Mouse (Mus musculus) adrenal gland, adult 18-20 months (tissue): Measurements from ENCODE around the gene 4930402H24Rik. TPM values are rescaled to one million over a fixed set of nuclear protein-coding genes. Genes with fewer than 3 reads are reported as not detected.

ENCODE experiments used
- DNase-seq, 2 experiments: peaks; one replicate each; pipeline ENCODE4 v3.0.0; 2021 to 2022; ENCODE audit warnings: low spot score in 2 of 2
- total RNA-seq, 2 experiments: library from RNA; stranded (reverse); gene quantifications; 1 replicate in 1 of 2; 2 replicates in 1 of 2; pipeline ENCODE4 v1.2.3; 2021

Gene 4930402H24Rik
- total RNA-seq, 2 experiments from 2014 or later, result 29.5 to 47.8 TPM

DNA sequence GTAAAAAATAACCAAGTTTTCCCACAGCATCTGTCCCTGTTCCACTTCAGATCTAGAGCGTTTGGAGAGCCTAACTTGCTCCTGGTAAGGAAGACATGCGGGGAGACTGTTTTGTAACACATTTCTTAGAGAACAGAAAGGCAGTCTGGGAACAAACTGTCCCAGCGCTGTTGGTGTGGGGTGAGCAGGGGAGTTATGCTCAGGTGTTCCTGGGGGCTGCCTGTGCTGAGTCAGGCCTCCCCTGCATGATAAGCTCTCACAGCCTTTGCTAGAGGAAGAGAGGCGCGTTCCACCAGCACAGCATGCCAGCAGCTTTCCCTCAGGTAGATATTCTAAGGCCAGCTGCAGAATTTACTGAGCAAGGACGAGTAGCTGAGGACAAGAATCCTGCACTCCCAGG, 168.2 kb downstream of the 4930402H24Rik start:
- DNase-seq, result no peak

GRCm38 (mm10) chr2:130735281-130735680, 170.9 kb downstream of the 4930402H24Rik start:
- no peak for DNase-seq

- no peak for DNase-seq
These were observed 172.8 kb downstream of the 4930402H24Rik start for GRCm38 (mm10) chr2:130733444-130733843.

DNA sequence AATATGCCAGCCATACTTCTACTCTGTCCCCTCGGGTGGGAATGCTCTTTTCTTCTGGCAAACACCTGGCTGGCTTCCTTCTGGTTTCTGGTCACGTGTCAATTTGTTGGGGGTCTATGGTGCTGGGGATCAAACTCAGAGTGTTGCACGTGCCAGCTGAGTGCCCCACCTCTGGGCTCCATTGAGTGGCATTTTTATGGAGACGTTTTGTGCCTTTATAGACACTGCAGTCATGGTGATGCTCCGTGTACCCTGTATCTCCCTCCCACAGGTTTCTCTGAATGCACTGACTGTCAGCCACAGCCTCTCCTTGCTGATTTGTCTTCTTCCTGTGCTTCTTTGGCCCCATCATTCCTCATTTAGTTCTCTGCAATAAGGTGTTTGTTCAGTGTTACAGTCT, 174.4 kb downstream of the 4930402H24Rik start:
- no peak for DNase-seq

DNA sequence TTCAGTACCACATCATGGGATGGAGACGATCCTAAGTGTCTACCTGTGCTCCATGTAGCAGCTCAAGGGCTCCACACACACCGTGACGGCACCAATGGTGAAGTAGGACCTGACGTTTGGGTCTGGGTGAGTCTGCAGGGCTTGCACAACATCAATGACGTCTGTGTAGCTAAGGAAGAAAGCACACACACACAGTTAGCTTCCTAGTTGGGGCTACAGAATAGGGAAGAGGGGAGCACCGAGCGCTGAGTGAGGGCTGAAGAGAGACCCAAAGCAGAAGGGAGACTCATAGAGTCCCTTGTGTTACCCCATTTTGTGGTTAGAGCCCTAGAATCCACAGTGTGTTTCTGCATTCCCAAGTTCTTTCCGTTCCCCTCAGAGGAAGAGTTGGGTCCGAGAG, 175.5 kb downstream of the 4930402H24Rik start:
- DNase-seq, result no peak

DNA sequence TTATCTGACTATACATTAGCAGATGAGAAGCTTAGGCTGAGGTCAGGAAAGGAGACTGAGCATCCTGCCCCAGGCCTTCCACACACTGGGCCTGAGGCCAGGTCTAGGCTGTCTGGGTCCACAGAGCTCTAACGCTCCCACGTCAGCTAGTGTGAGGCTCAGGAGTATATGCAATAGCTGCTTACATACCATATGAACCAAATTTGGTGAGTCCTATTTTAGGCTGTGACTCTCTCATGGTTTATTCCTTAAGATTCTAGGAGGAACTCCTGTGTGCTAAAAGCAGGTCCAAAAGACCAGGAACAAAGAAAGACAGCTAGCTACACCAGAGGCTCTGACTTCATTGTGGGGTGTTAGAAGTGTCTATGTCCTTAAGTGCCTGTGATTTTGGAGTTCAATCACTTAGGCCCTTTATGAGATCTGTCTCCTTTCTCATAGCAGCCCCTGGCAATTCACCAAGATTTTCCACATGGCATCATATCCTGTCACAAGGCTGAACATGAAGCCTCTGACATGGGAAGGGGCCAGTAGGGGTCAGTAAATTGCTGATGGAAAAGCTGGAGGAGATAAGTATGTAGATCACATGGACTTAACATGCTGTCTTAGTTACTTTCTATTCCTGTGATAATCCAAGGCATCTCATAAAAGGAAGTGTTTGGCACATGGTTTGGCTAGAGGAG, 177.2 kb downstream of the 4930402H24Rik start:
- DNase-seq, result no peak

- no peak for DNase-seq
These were observed 178.5 kb downstream of the 4930402H24Rik start for GRCm38 (mm10) chr2:130727752-130728151.

DNA sequence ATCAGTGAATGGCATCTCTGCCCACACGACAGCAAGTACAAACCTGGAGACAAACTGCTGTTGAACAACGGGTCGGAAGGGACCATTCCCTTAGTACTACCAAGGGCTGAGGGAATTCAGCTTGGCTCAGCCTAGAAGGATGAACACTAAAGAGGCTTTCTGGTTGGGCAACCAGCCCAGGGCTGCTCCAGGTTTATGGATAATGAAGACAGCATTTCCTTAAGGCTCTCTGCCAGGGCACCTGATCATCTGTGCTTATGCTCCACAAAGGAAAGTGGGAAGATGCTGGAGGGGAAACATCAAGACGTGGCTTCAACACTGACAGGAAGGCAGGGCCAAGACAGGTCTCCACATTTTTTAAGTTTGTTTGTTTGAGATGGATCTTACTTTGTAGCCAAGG, 181.8 kb downstream of the 4930402H24Rik start:
- no peak for DNase-seq

GRCm38 (mm10) chr2:130717951-130718350, 188.3 kb downstream of the 4930402H24Rik start:
- no peak for DNase-seq

GRCm38 (mm10) chr2:130707057-130707456, 199.1 kb downstream of the 4930402H24Rik start:
- no peak for DNase-seq

DNA sequence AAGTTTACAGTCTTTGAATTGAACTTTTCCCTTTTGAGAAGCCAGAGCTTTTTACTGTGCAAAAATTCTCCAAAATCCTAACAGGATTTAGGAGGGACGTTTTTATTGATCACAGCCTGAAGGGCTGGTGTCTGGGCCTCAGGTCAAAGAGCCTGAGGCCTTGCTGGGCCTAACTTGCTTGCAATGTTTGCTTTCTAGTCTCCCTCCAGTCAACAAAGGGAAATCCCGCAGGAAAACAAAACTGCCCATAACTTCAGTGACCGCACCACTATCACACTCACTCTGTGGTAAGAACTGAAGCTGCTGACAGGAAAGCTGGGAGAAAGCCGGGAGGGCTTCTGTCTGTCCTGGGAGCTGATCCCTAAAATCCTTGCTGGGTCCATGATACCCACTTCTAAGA, 199.6 kb downstream of the 4930402H24Rik start:
- no peak for DNase-seq

DNA sequence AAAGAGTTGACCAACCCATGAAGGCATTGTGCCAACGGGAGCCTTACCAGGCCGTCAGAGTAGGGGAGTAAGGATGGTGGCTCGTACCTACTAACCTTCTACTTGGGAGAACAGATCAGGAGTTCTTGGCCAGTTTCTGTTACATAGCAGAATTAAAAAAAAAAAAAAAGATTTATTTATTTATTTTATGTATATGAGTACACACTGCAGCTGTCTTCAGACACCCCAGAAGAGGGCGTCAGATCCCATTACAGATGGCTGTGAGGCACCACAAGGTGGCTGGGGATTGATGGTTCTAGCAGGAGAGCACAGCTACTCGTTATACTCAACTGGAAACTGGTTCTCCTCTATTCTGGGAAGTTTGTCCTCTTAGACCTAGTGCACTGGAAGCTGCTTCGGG, 201.0 kb downstream of the 4930402H24Rik start:
- no peak for DNase-seq

- no peak for DNase-seq
These were observed 201.9 kb downstream of the 4930402H24Rik start for GRCm38 (mm10) chr2:130704040-130705001.

DNA sequence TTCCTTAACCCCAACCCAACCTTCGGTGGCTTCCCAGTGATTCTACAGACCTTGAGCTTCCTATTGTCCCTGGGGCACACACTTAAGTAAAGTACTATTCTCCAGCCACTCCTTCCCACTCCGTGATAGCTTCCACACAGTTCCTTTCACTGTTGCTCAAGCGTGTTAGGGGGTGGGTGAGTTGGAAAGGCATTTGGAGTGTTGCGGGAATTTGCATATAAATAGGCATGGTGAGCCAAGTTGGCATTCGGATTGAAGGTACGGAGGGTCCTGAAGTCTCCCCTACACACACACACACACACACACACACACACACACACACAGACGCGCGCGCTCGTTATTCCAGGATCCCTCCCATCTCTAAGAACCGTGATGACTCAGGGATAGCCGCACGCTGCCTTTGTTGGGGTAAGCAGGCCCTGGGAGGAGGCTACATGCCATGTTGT, 208.4 kb downstream of the 4930402H24Rik start:
- no peak for DNase-seq

- peak; percentile 69 to 70 for DNase-seq
These were observed 208.9 kb downstream of the 4930402H24Rik start, which contains the start of gene Slc4a11 for GRCm38 (mm10) chr2:130697153-130697810. Gene Slc4a11 (minus strand): TSS chr2:130697519.

DNA sequence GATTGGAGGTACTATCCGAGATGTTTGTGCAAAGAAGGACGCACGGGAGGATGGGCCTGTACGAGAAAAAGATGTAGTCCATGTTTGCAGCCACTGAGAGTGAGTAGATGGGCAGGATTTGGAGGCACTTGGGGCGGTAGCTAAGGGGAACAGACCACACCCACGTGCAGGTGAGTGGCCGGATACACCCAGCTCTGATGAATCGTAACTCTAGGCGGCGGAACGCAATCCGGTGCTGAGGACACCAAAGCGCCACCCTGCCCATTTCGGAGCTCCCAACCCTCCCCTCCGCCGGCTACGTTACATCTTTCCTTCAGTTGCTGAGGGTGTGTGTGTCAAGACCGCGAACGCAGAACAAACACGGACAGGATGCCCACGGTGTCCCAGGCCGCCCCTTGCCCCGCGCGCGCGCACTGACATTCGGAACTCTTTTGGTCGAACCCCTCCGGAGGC, 209.5 kb downstream of the 4930402H24Rik start:
- peak; percentile 18 to 29 for DNase-seq

GRCm38 (mm10) chr2:130693563-130693962, 212.6 kb downstream of the 4930402H24Rik start:
- no peak for DNase-seq

GRCm38 (mm10) chr2:130689011-130689410, 217.2 kb downstream of the 4930402H24Rik start:
- peak in 1 of 2 experiments; percentile 18 for DNase-seq

DNA sequence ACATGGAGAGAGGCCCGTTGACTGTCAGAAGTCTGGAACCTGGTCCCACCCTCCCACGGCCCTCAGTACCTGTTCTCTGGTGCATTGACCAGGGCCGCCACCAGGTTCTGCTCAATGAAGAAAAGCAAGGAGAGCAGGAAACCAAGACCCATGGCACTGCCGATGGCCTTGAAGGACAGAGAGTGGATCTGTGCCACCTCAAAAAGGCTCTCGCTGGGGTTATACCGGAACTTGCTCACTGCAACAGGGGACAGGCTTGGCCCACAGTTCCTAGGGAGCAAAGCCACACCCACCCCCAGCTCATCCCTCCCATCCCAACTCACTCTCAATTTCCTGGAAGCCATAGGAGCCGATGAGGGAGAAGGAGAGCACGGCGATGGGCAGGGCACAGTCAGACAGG, 220.8 kb downstream of the 4930402H24Rik start:
- no peak for DNase-seq

DNA sequence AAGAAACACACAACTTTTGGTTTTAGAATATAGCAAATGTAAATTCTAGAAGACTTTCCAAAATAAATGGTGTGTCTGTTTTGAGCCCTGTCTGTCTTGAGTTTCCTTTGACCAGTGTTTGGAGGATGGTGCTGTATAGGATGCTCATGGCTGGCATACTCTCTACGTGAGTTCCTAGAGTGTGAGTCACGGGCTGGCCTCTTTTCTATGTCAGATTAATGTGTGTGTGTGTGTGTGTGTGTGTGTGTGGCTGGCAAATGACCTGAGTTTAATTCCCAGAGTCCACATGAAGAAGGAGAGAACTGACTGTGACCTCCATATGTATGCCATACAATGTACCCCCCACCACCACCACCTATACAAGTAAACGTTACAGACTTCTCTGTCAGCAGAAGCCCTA, 224.7 kb downstream of the 4930402H24Rik start:
- no peak for DNase-seq

DNA sequence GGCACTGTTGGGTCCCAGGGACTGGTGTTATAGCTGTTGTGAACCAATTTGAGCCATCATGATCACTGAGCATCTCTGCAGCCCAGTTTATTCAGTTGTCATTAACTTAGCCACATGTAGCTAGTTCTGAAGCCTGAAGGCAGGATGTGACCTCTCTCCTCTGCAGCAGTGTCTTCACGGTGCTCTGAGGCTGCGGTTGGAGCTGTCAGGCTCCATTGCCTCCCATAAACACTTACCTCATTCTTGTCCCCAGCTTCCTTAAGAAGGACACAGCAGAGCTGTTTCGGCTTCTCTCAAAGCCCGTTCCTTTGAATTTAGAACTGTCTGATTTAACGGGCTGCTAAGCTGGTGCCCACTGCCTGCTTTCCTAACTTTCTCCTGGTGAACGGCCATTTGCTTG, 226.3 kb downstream of the 4930402H24Rik start:
- no peak for DNase-seq
